Mouse (Mus musculus): ENCODE measurements around the gene Apoh. TPM values are rescaled to one million over a fixed set of nuclear protein-coding genes. Genes with fewer than 3 reads are reported as not detected.

Apoh gene
- total and polyA plus RNA-seq, 3 experiments = 0.95 TPM; not detected in 2

- dilution Hi-C loops (cut with MboI; ENCODE audit: extremely low pct_ligation_motif_present, extremely low pct_unique_long_range_greater_than_20kb, low sequenced_read_pairs) (no loop called here), in situ Hi-C loops (cut with MboI; ENCODE audit: low pct_ligation_motif_present, low pct_unique_long_range_greater_than_20kb, low sequenced_read_pairs) (no loop called here)
- H3K4me1 ChIP-seq (ENCODE audit: control insufficient read depth in 1 of 2, insufficient read depth in 2 of 2) = no peaks in the 10 kb centered on the region
- H3K79me2 ChIP-seq (replicated peaks; ENCODE audit: control insufficient read depth, extremely low read depth, insufficient read depth, poor library complexity, severe bottlenecking) = no peaks in the 10 kb centered on the region
- H3K4me3 ChIP-seq (replicated peaks in 1 of 3; ENCODE audit: low read depth in 2 of 3, low read length in 2 of 3, poor library complexity in 1 of 3) = no peak overlapping the region
- H3K9ac ChIP-seq (ENCODE audit: insufficient read depth, low read depth) = no peak overlapping the region
- no peaks in the 10 kb centered on the region for H3K36me3 ChIP-seq (replicated peaks in 1 of 2; ENCODE audit: control insufficient read depth in 1 of 2, insufficient read depth in 1 of 2, low read length in 1 of 2)
- no peaks in the 10 kb centered on the region for H3K9me3 ChIP-seq (replicated peaks; ENCODE audit: low read length)
- H3K27me3 ChIP-seq (replicated peaks) = peaks cover 2% of the 10 kb centered on the region
- H3K4me2 ChIP-seq (ENCODE audit: insufficient read depth, low read depth, poor library complexity, severe bottlenecking) = no peak overlapping the region
- no peak overlapping the region for H3K27ac ChIP-seq (ENCODE audit: insufficient read depth, low read depth)
- no peak for DNase-seq (ENCODE audit: extremely low read depth)
- TF ChIP-seq PAX5 (IDR thresholded peaks at IDR 0.05; ENCODE audit: low read length) = no peak
- no peak for TF ChIP-seq ZKSCAN1 (IDR thresholded peaks at IDR 0.05; ENCODE audit: borderline replicate concordance, low read depth, low read length)
- no peak for TF ChIP-seq MAX (IDR thresholded peaks at IDR 0.05; ENCODE audit: low read length)
- no peak for TF ChIP-seq CHD1 (IDR thresholded peaks at IDR 0.05; ENCODE audit: low read depth, low read length)
- TF ChIP-seq MEF2A (IDR thresholded peaks at IDR 0.05; ENCODE audit: borderline replicate concordance, low read depth, low read length) = no peak
- no peak for TF ChIP-seq IRF4 (IDR thresholded peaks at IDR 0.05; ENCODE audit: low read depth, low read length)
- TF ChIP-seq JUN (IDR thresholded peaks at IDR 0.05; ENCODE audit: insufficient read depth, low read depth, low read length) = no peak
- TF ChIP-seq POLR2AphosphoS2 (IDR thresholded peaks at IDR 0.05; ENCODE audit: low read depth, low read length) = no peak
- TF ChIP-seq MXI1 (IDR thresholded peaks at IDR 0.05; ENCODE audit: low read depth, low read length) = no peak
- TF ChIP-seq KAT2A (IDR thresholded peaks at IDR 0.05; ENCODE audit: insufficient replicate concordance, low read length) = no peak
- no peak for TF ChIP-seq ZMIZ1 (IDR thresholded peaks at IDR 0.05; ENCODE audit: low read depth, low read length)
- no peak for TF ChIP-seq USF2 (conservative IDR thresholded peaks at IDR 0.05; ENCODE audit: low read depth, low read length)
- TF ChIP-seq ZNF384 (IDR thresholded peaks at IDR 0.05; ENCODE audit: low read depth, low read length) = no peak
- no peak for TF ChIP-seq CTCF (conservative IDR thresholded peaks at IDR 0.05 in 1 of 2, IDR thresholded peaks at IDR 0.05 in 1 of 2; ENCODE audit: low read depth in 2 of 2, low read length in 2 of 2)
- no peak for TF ChIP-seq MYC (IDR thresholded peaks at IDR 0.05; ENCODE audit: low read depth, low read length)
- no peak for TF ChIP-seq POLR2A (IDR thresholded peaks at IDR 0.05; ENCODE audit: low read depth, low read length)
- no peak for TF ChIP-seq CHD2 (IDR thresholded peaks at IDR 0.05; ENCODE audit: low read length)
- TF ChIP-seq SIN3A (IDR thresholded peaks at IDR 0.05; ENCODE audit: low read length) = no peak
Measured at GRCm38 (mm10) chr11:108396076-108396829, 53.1 kb downstream of the Apoh start.

- peak; percentile 31 for DNase-seq (ENCODE audit: extremely low read depth)
- in situ Hi-C loops (cut with MboI; ENCODE audit: low pct_ligation_motif_present, low pct_unique_long_range_greater_than_20kb, low sequenced_read_pairs) (loop anchor here (25.0 kb wide), 1 partner anchor 898 kb away; no protein-coding TSS in a partner anchor), dilution Hi-C loops (cut with MboI; ENCODE audit: extremely low pct_ligation_motif_present, extremely low pct_unique_long_range_greater_than_20kb, low sequenced_read_pairs) (no loop called here)
- peaks cover 0 to 6% of the 10 kb centered on the region in 2 experiments; a peak in 2 of 4 replicates for H3K4me1 ChIP-seq (ENCODE audit: control insufficient read depth in 1 of 2, insufficient read depth in 2 of 2)
- no peak overlapping the region for H3K27ac ChIP-seq (ENCODE audit: insufficient read depth, low read depth)
- no peaks in the 10 kb centered on the region for H3K27me3 ChIP-seq (replicated peaks)
- H3K36me3 ChIP-seq (replicated peaks in 1 of 2; ENCODE audit: control insufficient read depth in 1 of 2, insufficient read depth in 1 of 2, low read length in 1 of 2) = no peaks in the 10 kb centered on the region
- H3K9me3 ChIP-seq (replicated peaks; ENCODE audit: low read length) = no peaks in the 10 kb centered on the region
- no peak overlapping the region for H3K4me3 ChIP-seq (replicated peaks in 1 of 3; ENCODE audit: low read depth in 2 of 3, low read length in 2 of 3, poor library complexity in 1 of 3)
- H3K9ac ChIP-seq (ENCODE audit: insufficient read depth, low read depth) = no peak overlapping the region
- no peaks in the 10 kb centered on the region for H3K79me2 ChIP-seq (replicated peaks; ENCODE audit: control insufficient read depth, extremely low read depth, insufficient read depth, poor library complexity, severe bottlenecking)
- H3K4me2 ChIP-seq (ENCODE audit: insufficient read depth, low read depth, poor library complexity, severe bottlenecking) = no peak overlapping the region
- TF ChIP-seq PAX5 (IDR thresholded peaks at IDR 0.05; ENCODE audit: low read length) = no peak
- no peak for TF ChIP-seq UBTF (IDR thresholded peaks at IDR 0.05; ENCODE audit: low read depth, low read length)
- no peak for TF ChIP-seq USF1 (IDR thresholded peaks at IDR 0.05; ENCODE audit: low read depth, low read length)
- no peak for TF ChIP-seq POLR2A (IDR thresholded peaks at IDR 0.05; ENCODE audit: low read depth, low read length)
- TF ChIP-seq KAT2A (IDR thresholded peaks at IDR 0.05; ENCODE audit: insufficient replicate concordance, low read length) = no peak
- no peak for TF ChIP-seq ZNF384 (IDR thresholded peaks at IDR 0.05; ENCODE audit: low read depth, low read length)
- no peak for TF ChIP-seq ETS1 (conservative IDR thresholded peaks at IDR 0.05; ENCODE audit: low read depth, low read length)
- TF ChIP-seq MXI1 (IDR thresholded peaks at IDR 0.05; ENCODE audit: low read depth, low read length) = no peak
- TF ChIP-seq POLR2AphosphoS2 (IDR thresholded peaks at IDR 0.05; ENCODE audit: low read depth, low read length) = no peak
- no peak for TF ChIP-seq E2F4 (IDR thresholded peaks at IDR 0.05; ENCODE audit: insufficient replicate concordance, low read depth, low read length)
- TF ChIP-seq CTCF (conservative IDR thresholded peaks at IDR 0.05 in 1 of 2, IDR thresholded peaks at IDR 0.05 in 1 of 2; ENCODE audit: low read depth in 2 of 2, low read length in 2 of 2) = no peak
- no peak for TF ChIP-seq MAZ (IDR thresholded peaks at IDR 0.05; ENCODE audit: low read depth, low read length)
- TF ChIP-seq JUN (IDR thresholded peaks at IDR 0.05; ENCODE audit: insufficient read depth, low read depth, low read length) = no peak
- TF ChIP-seq MAX (IDR thresholded peaks at IDR 0.05; ENCODE audit: low read length) = no peak
- no peak for TF ChIP-seq NELFE (IDR thresholded peaks at IDR 0.05; ENCODE audit: low read depth, low read length)
Measured at GRCm38 (mm10) chr11:108409876-108410644, 66.9 kb downstream of the Apoh start.

All from CH12.LX (cell line).